Mouse (Mus musculus) layer of hippocampus, adult 9-10 months (tissue): Measurements from ENCODE around the gene Eif3g.

Source experiments
- DNase-seq: peaks from one replicate; pipeline ENCODE4 v3.0.0; 2022; ENCODE audit warnings: low spot score

Eif3g gene

DNA sequence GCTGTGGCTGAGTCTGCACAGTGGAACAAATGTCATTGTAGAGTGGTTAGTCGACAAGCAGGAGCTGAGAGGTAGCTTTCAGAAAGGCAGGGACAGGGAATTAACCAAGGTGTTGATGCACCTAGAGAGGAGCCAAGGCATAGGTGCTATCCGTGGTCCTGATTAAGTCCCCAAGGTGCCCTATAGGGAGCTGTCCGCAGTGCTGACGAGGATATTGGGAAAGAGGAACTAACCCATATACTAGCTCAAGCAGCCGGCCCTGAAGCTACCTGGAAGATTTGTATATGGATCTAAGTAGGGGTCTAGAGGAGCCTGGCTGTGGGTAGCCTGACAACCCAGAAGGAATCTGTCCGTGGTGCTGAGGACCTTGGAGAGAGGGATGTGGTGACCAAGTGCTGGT lies 41.3 kb downstream of the Eif3g start:
- no peak for DNase-seq

DNA sequence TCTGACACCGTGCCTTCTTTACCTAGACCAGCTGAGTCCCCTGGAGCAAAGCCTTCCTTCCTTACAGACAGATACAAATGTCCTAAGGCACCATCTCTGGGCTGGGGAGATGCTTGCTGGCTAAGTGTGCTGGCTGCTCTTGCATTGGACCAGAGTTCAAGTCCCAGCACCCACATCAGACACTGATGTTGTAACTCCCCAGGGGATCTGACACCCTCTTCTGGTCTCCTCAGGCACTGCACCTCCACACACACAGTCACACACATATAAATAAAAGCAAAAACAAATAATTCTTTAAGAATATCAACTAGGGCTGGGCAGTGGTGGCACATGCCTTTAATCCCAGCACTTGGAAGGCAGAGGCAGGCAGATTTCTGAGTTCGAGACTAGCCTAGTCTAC lies 48.2 kb downstream of the Eif3g start:
- no peak for DNase-seq
